Mouse (Mus musculus) neutrophil, adult 5-6 weeks (primary cell): ENCODE data around the gene Mmp17. TPM values are rescaled to one million over a fixed set of nuclear protein-coding genes. Genes with fewer than 3 reads are reported as not detected.

Source experiments
- ATAC-seq: fragments of 151-379, 151-347 bp; 2 replicates; pipeline ENCODE4 v1.8.0; 2017; ENCODE audit warnings: mild to moderate bottlenecking, moderate TSS enrichment; ENCODE audit not compliant: insufficient number of reproducible peaks, poor library complexity, low FRiP score, severe bottlenecking; ENCODE audit errors: extremely low read depth
- total RNA-seq: library from RNA; stranded (forward); fragments of 200-1000 nt; gene quantifications from 2 replicates; pipeline ENCODE4 v1.2.3, GENCODE M21; 2017

Gene Mmp17
- 0.23 and 2.7 TPM in 2 replicates for total RNA-seq

GRCm38 (mm10) chr5:129583761-129584582, at the start of gene Mmp17:
Gene Mmp17, plus strand, starts transcription at chr5:129584169.
- ATAC-seq = peak; percentile 61

GRCm38 (mm10) chr5:129534500-129534899, 49.5 kb upstream of the Mmp17 start:
- no peak for ATAC-seq

- ATAC-seq = no peak
These were observed 48.9 kb upstream of the Mmp17 start for GRCm38 (mm10) chr5:129535021-129535420.

GRCm38 (mm10) chr5:129535431-129535830, 48.5 kb upstream of the Mmp17 start:
- no peak for ATAC-seq

GRCm38 (mm10) chr5:129538826-129539225, 45.1 kb upstream of the Mmp17 start:
- ATAC-seq = no peak

- no peak for ATAC-seq
These were observed 41.7 kb upstream of the Mmp17 start for GRCm38 (mm10) chr5:129542236-129542635.

GRCm38 (mm10) chr5:129545787-129546186, 38.2 kb upstream of the Mmp17 start:
- ATAC-seq = no peak

GRCm38 (mm10) chr5:129549716-129550115, 34.3 kb upstream of the Mmp17 start:
- no peak for ATAC-seq

- ATAC-seq = no peak
These were observed 33.2 kb upstream of the Mmp17 start for GRCm38 (mm10) chr5:129550790-129551189.

GRCm38 (mm10) chr5:129551991-129552390, 32.0 kb upstream of the Mmp17 start:
- ATAC-seq = no peak

- no peak for ATAC-seq
These were observed 30.3 kb upstream of the Mmp17 start for GRCm38 (mm10) chr5:129553642-129554041.

- ATAC-seq = no peak
These were observed 25.4 kb upstream of the Mmp17 start for GRCm38 (mm10) chr5:129558591-129558990.

- no peak for ATAC-seq
These were observed 24.7 kb upstream of the Mmp17 start for GRCm38 (mm10) chr5:129559283-129559682.

GRCm38 (mm10) chr5:129562342-129562741, 21.6 kb upstream of the Mmp17 start:
- ATAC-seq = no peak

GRCm38 (mm10) chr5:129568596-129568995, 15.4 kb upstream of the Mmp17 start:
- no peak for ATAC-seq

GRCm38 (mm10) chr5:129578201-129578600, 5.8 kb upstream of the Mmp17 start:
- ATAC-seq = no peak

- ATAC-seq = no peak
These were observed 3.9 kb upstream of the Mmp17 start for GRCm38 (mm10) chr5:129580046-129580445.

GRCm38 (mm10) chr5:129580572-129580971, 3.4 kb upstream of the Mmp17 start:
- ATAC-seq = no peak

- ATAC-seq = no peak
These were observed 3.0 kb upstream of the Mmp17 start for GRCm38 (mm10) chr5:129581015-129581414.

GRCm38 (mm10) chr5:129583331-129583730, 638 bp upstream of the Mmp17 start:
- ATAC-seq = no peak
